Mouse (Mus musculus) mouse trophoblast stem cell (cell line): ENCODE measurements around the gene Oxld1.
"Not testable (repeated sequence)": the region's sequence is repeated elsewhere in the genome, so short reads cannot be mapped to it uniquely, and the experiment has no call there.

ENCODE experiments used
- in situ Hi-C, 2 experiments: fragments of 300-500 bp; cut with MseI, MboI; formaldehyde crosslinking; loops; 2 replicates in 1 of 2; 3 replicates in 1 of 2; pipeline ENCODE4 v1.15.1; 2025

The Oxld1 gene

DNA sequence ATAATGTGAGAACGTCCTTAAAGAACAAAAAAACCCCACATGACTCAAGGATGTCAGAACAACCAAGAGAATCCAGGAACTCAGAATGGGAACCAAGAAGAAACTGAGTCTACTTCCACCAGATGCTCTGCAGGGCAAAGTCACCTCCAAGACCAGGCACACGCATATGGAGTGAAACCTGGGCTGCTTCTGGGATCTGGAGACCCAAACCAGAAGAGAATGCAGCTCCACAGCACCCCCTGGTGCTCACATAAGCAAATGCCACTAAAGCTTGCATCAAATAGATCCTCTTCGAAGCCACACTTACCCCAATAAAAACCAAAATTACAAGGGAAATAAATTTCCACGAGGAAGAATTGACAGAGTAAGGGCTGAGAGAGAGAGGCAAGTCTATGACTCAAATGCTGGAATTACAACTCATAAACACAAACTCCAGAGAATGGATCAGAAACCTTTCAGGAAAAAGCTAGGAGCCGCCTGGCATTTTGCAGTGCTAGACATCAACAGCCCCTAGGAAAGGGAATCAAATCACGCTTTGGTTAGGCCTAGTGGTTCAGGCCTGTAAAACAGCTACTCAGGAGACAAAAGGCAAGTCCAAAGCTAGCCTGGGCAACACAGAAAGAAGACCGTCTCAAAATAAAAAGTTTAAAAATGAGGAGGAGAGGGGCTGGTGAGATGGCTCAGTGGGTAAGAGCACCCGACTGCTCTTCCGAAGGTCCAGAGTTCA is 34.1 kb downstream of the Oxld1 start:
- in situ Hi-C loops, result no loop called here

DNA sequence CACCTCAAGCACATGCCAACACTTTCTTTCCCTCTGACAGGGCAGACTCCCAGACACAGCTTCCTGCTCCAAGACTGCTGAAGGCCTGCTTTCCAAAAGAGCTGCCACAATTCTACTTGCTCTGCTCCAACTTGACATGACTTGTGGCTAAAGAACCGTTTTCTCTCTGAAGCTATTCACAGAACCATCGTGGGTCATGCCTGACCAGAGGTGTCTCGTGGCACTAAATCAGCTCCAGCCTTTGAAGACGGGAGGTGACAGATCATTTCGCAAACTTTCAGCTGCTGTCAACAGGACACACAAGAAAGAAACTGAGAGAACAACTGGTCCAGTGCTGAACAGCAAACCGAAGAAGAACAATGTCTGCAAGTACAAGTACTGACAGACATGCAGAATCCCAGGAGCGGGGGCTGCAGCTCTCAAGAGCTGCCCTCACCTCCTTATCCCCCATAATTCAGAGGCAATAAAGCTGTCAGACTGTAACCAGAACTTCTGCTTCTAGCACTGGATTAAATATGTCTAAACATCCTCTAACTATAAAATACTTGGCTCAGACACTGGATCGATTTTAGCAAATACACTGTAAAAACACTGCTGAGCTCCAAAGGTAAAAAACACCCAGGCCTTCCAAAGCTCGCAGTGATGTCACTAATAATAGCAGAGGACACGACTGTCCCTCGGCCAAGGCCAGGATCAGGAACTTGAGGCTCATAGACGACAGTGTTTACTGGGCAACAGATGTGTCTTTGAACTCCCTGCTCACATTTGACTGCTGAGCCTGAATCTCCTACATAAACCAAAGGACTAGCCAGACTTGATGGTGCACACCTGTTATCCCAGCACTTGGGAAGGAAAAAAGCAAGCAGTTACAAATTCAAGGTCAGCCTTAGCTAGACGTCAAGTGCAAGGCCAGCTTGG is 35.0 kb downstream of the Oxld1 start:
- in situ Hi-C loops, result no loop called here

DNA sequence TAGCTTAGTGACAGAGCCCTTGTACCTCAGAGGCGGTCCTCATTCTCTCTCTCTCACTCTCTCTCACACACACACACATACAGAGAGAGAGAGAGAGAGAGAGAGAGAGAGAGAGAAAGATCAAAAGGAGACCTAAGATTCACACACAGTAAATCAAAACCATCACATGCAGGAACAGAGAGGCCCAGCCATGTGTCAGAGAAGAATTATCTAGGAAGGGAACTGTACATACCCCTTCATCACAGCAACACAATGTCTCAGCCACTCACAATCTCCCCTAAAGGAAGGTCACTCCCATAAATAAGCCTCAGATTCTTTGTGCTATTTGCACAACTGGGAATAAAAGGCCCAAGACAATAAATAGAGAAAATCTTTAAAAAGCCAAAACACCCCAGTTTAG is 39.3 kb downstream of the Oxld1 start:
- in situ Hi-C loops, result no loop called here

DNA sequence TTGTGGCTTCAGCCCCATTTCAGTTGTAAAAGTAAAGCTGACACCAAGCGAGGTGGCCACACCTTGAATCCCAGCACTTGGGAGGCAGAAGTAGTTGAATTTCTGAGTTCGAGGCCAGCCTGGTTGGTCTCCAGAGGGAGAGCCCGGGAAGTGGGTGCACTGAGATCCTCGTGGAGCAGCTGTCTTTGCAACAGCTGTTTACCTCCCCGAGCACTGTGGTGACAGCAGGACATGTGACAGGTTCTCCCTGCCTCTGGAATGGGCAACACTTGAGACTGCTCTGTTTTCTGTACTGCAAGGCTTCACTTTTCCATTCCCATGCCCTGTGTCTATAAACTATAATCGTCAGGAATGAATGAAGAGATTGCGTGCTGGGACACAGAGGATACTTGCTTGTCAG is 40.0 kb downstream of the Oxld1 start:
- in situ Hi-C loops, result no loop called here

DNA sequence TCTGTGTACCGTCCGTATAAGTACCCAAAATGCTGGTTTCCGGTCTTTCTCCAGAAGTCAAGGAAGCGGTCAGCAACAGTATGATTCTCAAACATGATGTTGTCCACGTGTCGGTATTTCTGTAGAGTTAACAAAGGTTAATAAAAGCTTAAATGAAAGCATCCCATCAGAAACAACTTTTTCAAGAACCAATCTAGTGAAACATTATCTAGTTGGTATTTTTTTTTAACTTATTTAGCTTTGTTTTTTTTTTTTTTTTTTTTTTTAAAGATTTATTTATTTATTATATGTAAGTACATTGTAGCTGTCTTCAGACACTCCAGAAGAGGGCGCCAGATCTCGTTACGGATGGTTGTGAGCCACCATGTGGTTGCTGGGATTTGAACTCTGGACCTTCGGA is 44.2 kb downstream of the Oxld1 start:
- in situ Hi-C loops, result not testable (repeated sequence)
